Mouse (Mus musculus) WW6 (cell line): ENCODE measurements around the gene Lysmd2.
A peak's percentile ranks its signal among the peaks of the same experiment; 100 is the strongest.
"Not testable (repeated sequence)": the region's sequence is repeated elsewhere in the genome, so short reads cannot be mapped to it uniquely, and the experiment has no call there.

ENCODE experiments used
- DNase-seq: peaks from one replicate; pipeline ENCODE4 v3.0.0-alpha.2; 2013; ENCODE audit warnings: low read depth, low spot score

Lysmd2 gene

DNA sequence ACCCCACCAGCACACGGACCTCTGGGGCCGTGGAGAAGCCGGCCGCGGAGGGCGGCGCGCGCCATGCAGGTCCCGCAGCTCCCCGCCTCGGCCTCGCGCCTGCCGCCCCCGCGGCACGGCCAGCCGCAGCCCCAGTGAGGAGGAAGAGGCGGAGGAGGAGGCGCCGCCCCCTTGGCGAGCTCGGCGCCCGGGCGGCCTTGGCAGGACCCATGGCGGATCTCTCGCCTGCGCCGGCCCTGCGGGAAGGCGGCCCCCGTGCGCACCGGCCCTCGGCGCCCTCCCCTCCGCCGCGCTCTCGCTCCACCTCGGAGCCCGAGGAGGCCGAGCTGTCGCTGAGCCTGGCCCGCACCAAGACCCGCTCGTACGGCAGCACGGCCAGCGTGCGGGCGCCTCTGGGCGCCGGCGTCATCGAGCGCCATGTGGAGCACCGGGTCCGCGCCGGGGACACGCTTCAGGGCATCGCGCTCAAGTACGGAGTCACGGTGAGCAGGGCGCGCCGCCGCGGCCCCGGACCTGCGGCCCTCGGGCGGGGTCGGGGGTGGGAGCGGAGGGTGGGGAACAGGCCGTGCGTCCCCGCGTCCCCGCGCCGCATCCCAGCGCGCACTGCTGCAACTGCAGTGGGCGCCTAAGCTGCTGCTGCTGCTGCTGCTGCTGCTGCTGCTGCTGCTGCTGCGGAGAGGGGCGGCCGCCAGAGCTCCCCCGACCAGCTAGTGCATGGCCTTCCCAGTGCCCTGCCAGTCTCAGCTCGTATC is at the start of gene Lysmd2:
Gene Lysmd2, plus strand, starts transcription at position 186 of the 752 bp plus-strand sequence.
- peak; percentile 26 for DNase-seq

DNA sequence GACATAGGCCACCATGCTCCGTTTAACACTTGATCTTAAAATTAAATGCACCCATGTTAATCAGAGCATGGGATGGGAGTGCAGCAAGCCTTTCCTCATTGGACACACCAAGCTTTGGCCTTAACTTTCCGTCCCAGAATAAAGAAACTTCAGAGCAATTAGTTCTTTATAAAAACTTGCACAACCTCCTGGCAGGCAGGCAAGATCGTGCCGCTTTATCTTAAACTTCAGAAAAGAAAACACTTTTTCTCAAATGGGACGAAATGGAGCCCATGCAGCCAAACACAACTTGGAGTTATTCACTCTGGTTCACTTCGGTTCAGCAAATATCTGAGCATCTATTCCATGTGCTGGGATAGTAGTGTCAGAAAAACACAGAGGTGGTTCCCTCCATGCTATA is 46.2 kb upstream of the Lysmd2 start:
- DNase-seq, result no peak

DNA sequence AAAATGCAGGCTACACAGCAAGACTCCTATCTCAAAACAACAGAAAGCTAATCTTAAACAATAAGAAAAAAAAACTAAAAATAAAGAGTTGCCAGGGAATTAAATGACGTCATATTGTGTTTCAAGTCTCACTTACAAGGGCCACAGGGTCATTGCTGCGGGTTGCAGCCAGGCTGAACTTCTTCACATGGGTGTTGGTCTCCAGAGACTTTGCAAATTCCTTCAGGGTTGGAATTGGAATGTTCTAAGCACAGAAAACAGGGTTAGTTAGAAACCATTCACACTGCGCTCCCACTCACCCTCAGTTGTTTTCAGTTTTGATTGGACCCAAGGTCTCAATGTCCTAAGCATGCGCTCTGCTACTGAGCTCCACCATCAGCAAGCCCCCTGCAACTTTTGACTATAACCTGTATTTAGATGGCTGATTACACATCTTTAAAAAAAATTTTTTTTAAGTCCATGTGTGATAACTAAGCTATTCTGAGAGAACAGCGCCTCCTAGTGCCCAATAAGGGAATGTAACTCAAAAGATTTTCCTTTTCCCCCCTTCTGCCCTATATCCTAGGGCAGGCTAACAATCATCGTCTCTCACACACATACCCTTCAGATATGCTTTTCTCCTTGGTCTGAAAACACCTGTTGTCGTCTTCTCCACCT is 43.7 kb upstream of the Lysmd2 start:
- no peak for DNase-seq

DNA sequence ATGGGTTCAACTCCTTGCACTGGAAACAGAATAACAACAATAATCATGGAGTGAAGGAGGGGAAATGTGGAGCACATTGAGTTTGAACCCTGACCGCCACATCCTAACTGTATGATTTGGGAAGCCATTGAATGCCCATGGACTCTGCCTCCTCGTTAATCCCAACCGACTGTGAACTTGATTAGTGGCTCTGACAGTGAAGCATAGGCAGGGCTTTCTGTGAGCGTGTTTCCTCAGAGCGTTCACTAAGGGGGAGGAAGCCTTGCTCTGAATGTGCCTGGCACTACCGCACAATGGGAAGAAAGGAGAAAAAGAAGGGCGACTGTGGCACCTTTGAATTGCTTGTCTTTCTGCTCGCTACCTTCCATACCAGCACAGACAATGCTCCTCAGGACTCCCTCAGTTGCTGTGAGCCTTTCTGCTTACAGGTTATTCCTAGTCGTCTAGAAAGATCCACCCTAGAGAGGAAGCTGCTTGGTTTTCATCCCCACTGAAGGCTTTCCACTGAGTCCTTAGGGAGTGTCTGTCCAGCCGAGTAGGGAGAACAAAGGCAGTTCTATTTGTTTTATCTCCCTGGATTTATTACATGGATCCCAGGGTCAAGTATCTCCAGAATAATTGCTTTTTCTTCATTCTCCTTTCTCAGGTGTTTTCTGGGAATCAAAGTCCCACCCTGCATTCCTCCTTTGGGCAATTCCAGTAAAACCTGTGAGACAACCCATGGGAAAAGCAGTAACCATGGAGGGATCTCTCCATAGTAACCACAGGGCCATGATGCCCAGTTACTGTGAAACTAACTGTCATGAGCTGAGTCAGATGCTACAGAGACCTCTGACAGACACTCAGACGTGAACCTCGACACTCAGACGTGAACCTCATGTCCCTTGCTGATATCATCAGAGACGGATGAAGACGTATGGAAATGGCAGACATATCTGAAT is 35.4 kb upstream of the Lysmd2 start:
- DNase-seq, result no peak

DNA sequence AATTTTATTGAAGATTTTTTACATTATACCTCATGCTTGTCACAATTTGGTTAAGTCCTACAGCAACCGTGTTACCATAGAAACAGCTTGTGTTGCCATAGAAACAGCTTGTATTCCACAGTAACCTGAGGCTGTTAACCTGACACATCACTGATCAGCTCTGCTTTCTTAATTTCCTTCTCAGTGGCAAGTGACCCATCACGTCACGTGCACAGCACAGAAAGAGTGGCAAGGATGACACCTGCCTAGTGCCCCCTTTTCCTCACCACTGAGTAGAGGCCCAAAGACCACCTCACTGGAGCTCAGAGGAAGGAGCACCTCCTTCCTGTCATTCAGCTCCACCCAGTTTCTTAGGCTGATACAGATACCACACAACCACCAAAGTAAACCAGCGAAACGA is 32.1 kb upstream of the Lysmd2 start:
- no peak for DNase-seq

DNA sequence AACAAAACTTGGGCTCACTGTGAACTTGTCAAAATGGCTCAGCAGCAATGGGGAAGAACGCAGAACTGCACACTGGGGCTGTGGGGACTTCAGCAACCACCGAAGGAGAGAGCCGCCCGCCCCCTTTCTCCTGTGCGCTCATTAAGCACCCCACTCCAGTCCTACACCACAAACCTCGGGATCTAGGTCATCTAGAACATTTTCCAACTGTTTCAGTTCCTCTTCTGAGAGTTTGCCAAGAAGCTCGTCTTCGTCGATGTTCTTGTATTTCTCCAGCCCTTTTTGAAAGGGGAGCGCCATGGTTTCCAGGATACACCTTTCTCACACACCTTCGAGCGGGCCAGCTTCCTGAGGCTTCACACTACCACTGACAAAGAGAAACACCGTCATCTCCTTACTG is 28.5 kb upstream of the Lysmd2 start:
- DNase-seq, result no peak

DNA sequence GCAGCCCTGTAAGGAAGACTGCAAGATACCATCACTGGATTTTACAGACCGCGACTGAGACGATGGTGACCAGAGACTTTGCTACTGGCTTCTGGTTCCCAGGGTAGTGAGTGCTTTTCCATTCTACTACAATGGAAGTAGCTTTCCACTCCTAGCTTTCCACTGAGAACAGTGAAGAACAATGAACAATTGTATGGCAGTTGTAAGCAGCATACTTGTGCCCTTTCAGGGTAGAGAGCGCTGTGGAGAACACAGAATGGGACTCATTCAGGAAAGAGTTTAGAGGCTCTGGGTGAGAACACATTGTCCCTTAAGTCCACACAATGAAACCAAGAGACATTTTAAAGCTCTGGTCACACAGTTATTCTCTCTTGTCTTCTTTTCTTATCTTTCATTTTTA is 27.9 kb upstream of the Lysmd2 start:
- no peak for DNase-seq

DNA sequence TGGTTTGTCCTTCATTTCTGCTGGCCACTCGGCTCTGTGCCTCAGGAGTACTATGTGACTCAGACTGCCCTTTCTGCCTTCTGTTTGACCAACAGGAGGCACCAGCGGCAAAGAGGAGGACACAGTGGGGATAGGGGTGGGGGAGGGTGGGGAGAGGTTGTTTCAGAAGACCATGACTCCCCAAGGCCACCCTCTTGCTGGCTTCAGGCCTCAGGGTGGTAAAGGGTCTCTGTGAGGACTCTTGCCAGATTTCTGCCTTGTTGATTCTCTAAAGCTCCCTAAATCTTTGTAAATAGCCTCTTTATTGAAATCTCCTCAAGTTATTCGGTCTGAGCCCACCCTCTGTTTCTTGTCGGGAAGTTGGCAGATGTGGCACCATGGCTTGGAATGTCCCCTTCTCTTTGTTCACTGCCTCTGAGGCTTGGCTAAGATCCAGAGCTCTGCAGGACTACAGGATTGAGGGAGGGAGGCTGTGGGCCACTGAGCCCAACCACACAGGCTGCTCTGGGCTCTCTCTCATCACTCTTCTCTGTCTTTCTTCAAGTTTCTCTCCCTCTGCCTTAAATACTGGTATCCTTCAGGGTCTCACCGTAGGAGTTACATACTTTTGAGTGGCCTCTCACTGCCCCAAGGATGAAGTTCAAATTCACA is 26.2 kb upstream of the Lysmd2 start:
- no peak for DNase-seq

DNA sequence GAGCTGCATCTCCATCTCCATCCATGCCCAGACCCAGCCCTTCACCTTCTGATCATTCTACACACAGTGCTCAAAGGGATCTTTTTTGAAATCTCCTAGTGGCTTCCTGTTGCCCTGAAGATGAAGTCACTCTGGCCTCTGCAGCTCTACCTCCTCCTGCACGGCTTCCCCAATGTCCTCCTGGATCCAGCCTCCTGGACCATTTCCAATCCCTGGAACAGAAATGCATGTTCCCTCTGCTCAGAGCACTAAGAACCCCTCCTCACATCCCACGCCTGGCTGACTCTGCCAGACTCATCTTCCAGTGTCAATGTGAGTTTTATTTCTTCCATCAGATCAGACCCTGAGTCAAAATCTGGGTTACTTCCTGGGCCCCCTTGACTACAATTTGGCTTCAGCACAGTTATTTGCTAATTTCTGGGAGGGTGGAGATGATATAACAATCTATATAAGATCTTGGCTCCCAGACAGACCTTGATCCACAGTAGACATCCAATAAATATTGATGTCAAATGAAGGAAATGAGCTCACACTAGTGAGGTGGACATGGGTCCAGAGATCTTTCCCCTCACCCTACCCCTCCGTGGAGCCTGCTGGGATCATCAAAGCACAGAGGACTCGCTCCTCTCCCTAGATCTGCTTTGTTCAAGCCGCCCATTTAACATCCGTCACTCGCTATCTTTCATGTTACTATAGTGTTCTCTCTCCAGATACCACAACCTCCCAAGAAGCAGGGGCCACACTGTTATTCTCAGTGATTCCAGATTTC is 25.2 kb upstream of the Lysmd2 start:
- DNase-seq, result no peak

DNA sequence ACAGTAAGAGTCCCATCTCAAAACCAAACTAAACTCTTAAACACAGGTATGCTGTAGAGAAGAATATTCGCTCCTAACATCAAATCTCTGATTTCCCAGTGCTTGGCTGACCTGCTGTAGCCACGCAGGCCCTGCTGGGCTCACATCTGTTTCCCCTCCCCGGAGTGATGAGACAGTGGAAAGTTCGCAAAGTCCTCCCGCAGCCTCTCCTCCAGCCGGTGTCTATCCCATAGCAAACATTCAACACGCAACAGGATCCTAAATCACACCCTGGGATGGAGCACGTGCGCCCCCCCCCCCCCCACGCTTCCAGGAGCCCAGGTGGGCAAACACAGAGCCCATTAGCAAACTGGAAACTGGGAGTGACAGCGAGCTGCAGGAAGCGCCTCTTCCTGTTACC is 24.0 kb upstream of the Lysmd2 start:
- DNase-seq, result no peak

DNA sequence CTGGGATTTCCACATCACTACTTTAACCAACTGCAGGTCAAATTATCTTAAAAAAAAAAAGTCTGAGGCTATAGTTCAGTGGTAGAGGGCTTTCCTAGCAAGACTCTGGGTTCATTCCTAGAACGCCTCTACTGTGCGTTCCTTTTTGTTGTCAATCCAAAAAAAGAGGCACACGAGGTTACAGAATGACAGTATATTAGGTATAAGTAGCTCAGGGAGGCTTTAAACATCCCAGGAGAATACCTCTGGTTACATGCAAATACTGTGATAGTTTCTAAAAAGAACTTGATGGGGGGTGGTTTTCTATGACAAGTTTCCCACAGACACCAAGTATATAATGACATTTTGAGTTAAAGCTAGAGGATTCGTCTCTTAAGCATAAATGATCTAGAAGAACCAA is 18.0 kb upstream of the Lysmd2 start:
- DNase-seq, result no peak

DNA sequence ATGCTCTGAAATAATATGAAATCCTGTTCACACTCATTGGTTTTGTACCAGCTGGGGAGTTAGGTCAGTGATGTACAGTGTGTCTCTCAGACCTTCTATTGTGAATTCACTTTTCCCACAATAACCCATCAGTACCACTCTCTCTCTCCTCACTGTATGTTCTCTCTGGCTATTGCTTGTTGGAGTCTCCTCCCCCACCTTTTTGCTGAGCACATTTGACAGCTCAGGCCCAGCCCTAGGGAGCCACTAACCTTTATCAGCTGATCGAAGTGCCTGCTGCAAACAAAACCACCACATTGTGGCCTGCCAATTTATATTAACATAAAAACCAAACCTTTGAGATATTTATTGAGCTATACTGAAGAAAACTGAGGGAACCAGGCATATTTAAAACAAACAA is 16.0 kb upstream of the Lysmd2 start:
- no peak for DNase-seq

DNA sequence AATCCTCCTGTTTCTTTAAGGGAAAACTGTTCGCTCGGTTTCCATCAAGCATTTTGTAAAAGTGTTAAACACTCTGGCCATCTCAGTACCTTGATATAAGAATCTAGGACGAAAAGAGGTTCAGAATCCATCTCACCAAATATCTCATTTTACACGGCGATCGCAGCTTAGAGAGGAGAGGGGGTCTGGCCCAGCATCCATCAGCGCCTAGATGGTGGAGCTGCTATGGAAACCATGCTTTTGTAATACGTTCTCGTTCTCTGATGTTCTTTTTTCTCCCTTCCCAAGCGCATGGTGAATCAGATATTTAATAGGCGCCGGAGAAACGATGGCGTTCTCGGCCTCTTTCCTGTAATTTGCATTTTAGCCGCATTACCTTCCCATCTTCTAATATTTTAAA is 15.6 kb upstream of the Lysmd2 start:
- DNase-seq, result no peak

DNA sequence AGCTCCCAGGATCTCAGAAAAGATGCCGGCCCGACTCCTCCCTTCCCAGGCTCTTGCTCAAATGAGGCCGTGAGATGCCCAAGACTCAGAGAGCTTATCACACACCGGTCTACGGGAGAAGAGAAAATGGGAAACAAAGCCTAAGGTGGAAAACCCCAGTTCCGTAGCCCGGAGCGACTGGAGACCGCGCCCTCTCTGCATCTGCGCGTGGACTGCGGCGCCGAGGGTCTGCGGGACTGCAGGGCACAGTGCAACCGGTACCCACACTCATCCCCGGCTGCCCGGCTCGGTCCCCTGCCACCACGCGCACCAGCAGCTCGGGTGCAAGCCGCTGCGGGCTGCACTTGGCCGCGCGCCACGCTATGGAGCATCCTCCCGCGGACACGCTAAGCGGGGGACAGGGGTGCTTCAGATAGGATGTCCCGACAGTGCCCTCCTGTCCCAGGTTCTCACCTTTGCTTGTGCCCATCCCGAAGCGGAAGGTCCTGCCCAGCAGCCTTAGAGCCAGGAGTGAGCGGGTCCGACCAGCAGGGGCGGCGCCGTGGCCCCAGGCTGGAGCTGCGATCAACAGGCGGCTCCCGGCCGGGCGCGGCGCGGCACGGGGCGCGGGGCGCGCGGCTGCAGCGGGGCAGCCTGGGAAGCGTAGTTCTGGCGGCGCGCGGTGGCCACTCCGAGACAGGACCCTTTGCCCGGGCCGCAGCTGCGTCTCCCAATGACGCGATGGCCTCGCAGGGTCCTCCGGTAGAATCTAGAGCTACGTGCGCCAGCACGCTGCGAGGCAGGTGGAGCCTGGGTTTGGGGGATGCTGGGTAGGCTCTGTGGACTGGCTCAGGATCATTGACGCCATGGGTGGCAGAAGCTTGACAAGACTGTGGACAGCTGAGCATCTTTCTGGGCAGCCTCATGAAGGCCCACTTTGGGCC is 14.7 kb upstream of the Lysmd2 start, which contains the start of gene Tmod2:
Gene Tmod2, minus strand, starts transcription at position 755 of the 923 bp plus-strand sequence.
- peak; percentile 57 for DNase-seq

DNA sequence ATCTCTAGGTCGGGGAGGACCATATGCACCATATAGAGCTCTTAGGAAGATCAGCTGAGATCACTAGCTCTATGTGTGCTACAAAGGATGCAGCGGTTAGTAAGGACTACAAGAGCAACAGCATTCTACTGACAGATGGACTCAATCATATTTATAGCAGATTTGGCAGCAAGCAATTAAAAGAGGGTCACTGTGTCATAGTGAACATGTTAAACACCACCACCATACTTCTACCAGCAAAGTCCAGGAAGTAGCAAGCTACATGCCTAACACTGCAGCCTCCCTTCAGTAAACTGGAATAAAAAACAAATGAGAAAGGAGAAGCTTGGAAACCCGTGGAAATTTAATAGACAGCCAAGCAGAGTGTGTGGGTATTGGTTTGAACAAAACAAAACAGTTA is 9.0 kb upstream of the Lysmd2 start:
- no peak for DNase-seq

DNA sequence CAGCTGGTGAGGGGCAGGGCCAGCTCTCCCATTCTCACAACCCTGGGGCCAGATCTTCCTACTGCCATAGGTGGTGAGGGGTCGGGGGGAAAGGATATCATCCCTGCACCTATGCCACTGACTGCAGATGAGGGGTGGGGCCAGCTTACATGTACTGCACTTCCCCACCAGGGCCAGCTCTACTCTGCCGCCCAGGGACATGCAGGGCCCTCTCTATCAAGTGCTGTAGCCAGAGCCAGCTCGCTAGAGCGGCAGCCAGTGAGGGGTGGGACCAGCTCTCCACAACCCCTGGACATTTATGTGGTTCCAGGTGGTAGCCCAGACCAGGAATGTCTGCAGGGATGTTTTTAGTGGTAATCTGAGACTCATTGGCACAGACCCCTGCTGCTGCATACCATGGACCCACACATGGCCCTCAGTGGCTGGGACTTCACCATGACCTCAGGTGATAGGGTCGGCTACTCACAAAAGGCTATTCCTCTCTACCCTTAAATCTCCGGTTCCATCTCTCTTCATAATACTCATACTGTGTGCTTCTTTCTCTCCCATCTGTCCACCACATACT is 6.6 kb upstream of the Lysmd2 start:
- no peak for DNase-seq

DNA sequence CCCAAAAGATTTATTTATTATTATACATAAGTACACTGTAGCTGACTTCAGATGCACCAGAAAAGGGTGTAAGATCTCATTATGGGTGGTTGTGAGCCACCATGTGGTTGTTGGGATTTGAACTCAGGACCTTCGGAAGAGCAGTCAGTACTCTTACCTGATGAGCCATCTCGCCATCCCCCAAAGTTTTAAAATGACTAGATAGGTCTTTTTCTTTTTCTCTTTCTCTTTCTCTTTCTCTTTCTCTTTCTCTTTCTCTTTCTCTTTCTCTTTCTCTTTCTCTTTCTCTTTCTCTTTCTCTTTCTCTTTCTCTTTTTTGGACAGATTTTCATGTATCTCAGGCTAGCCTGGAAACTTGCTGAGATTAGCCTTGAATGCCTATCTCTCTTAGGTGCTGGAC is 5.8 kb upstream of the Lysmd2 start:
- DNase-seq, result not testable (repeated sequence)

DNA sequence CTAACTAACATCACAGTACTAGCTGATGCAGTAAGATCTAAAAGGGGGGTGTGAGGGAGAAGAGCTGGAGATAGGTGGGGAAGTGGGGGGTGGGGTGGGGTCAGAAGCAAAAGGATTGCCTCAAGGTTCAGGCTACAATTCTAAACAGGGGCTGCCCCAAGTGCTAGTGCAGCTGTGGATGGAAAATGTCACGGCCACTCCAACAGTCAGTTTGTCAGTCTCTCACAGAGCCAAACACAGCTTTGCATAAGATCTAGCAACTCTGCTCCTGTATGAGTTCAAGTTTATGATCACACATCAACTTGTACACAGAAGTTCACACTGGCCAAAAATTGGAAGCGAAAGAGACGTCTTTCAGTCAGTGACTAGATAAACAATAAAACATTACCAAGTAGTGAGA is 4.1 kb upstream of the Lysmd2 start:
- DNase-seq, result no peak

DNA sequence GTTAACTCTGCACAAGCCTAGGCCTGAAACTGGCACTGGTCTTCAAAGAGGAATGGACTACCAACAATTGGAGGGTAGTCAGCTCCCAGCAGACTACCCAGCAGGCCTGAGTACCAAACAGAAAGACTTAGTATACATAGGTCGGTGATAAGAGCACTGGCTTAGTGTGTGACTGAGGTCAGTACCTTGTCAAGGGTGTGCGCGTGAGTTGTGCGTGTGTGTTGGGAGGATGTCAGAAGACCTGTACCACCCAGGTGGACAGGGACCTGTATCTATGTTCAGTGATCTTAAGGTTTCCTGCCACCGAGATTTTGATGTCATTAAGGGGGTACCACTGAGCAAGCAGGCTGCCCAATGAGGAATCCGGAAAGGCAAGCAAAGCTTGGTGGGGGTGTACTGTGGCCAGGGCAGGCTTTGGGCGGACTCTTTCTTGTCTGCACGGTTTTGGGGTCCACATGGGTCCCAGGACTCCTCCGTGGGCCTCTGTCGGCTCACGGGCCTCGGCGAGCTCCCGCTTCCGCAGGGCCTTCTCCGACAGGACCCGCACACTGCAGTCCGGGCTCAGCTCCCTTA is 472 bp upstream of the Lysmd2 start:
- DNase-seq, result peak; percentile 20
